Mouse (Mus musculus) left cerebral cortex, adult 11 months (tissue): Measurements from ENCODE around the gene Ppara.

Experiments used
- DNase-seq: peaks from one replicate; pipeline ENCODE4 v3.0.0; 2022; ENCODE audit warnings: low spot score

Ppara gene

GRCm38 (mm10) chr15:85705013-85705528, 29.7 kb upstream of the Ppara start:
- no peak for DNase-seq

- no peak for DNase-seq
Measured at GRCm38 (mm10) chr15:85705566-85706332, 29.0 kb upstream of the Ppara start.

- no peak for DNase-seq
Measured at GRCm38 (mm10) chr15:85706527-85706926, 28.3 kb upstream of the Ppara start.

GRCm38 (mm10) chr15:85707017-85707416, 27.8 kb upstream of the Ppara start:
- no peak for DNase-seq

- no peak for DNase-seq
Measured at GRCm38 (mm10) chr15:85707458-85708030, 27.2 kb upstream of the Ppara start.

- no peak for DNase-seq
Measured at GRCm38 (mm10) chr15:85708217-85708616, 26.6 kb upstream of the Ppara start.

- no peak for DNase-seq
Measured at GRCm38 (mm10) chr15:85708843-85709242, 25.9 kb upstream of the Ppara start.

GRCm38 (mm10) chr15:85709268-85709973, 25.4 kb upstream of the Ppara start:
- peak; percentile 85 for DNase-seq

- DNase-seq, result peak; percentile 69
Measured at GRCm38 (mm10) chr15:85710179-85710578, 24.6 kb upstream of the Ppara start.

- no peak for DNase-seq
Measured at GRCm38 (mm10) chr15:85710641-85711580, 23.9 kb upstream of the Ppara start.

- DNase-seq, result no peak
Measured at GRCm38 (mm10) chr15:85712565-85713168, 22.1 kb upstream of the Ppara start.

- no peak for DNase-seq
Measured at GRCm38 (mm10) chr15:85713417-85713816, 21.4 kb upstream of the Ppara start.

GRCm38 (mm10) chr15:85715059-85715458, 19.7 kb upstream of the Ppara start:
- DNase-seq, result no peak

GRCm38 (mm10) chr15:85716045-85716444, 18.7 kb upstream of the Ppara start:
- no peak for DNase-seq

- no peak for DNase-seq
Measured at GRCm38 (mm10) chr15:85716591-85716990, 18.2 kb upstream of the Ppara start.

- DNase-seq, result no peak
Measured at GRCm38 (mm10) chr15:85717008-85717407, 17.8 kb upstream of the Ppara start.

GRCm38 (mm10) chr15:85717800-85718199, 17.0 kb upstream of the Ppara start:
- no peak for DNase-seq

- DNase-seq, result no peak
Measured at GRCm38 (mm10) chr15:85719017-85719416, 15.8 kb upstream of the Ppara start.

- DNase-seq, result no peak
Measured at GRCm38 (mm10) chr15:85720366-85720841, 14.4 kb upstream of the Ppara start.

- DNase-seq, result no peak
Measured at GRCm38 (mm10) chr15:85724271-85725165, 10.3 kb upstream of the Ppara start.
